Mouse (Mus musculus): ENCODE results near the gene Chrdl2.

DNA sequence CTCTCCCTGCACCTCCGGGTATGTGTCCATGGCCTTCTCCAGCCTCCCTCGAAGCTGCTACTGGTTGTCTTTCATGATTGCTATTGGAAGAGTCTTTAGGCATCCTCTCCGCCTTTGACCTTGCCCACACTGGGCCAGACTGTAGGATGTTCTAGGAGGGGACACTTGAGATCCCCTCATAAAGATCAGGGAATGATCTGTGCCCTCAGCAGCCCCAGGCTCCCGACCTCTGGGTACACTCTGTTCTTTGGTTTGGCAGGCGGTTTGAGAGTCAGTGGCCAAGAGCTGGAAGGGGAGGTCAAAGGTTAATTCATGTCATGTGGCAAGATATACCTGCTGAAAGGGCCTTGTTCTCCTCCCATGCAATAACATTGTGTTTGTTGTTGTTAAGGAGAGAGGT is 4.7 kb downstream of the Chrdl2 start:
- TF ChIP-seq CTCF (IDR thresholded peaks at IDR 0.05; ENCODE audit: extremely low read depth, insufficient read length, insufficient replicate concordance, low read depth, low read length) = no peak
- TF ChIP-seq POLR2A (IDR thresholded peaks at IDR 0.05; ENCODE audit: low read depth, low read length) = no peak

Measured in small intestine, adult 2 months (tissue).